Mouse (Mus musculus) heart, adult 2 months (tissue): ENCODE results near the gene Mtus2.

Source experiments
- CTCF ChIP-seq: fragments of 200-600 bp; IDR thresholded peaks from 2 replicates; pipeline ENCODE4 v1.8.1; 2022; ENCODE audit warnings: antibody characterized with exemption, mild to moderate bottlenecking, moderate library complexity
- POLR2A ChIP-seq: fragments of 200-500 bp; IDR thresholded peaks from 2 replicates; pipeline ENCODE4 v1.6.1; 2011; ENCODE audit warnings: mild to moderate bottlenecking, low read depth, low read length, control low read depth; ENCODE audit not compliant: insufficient read depth

DNA sequence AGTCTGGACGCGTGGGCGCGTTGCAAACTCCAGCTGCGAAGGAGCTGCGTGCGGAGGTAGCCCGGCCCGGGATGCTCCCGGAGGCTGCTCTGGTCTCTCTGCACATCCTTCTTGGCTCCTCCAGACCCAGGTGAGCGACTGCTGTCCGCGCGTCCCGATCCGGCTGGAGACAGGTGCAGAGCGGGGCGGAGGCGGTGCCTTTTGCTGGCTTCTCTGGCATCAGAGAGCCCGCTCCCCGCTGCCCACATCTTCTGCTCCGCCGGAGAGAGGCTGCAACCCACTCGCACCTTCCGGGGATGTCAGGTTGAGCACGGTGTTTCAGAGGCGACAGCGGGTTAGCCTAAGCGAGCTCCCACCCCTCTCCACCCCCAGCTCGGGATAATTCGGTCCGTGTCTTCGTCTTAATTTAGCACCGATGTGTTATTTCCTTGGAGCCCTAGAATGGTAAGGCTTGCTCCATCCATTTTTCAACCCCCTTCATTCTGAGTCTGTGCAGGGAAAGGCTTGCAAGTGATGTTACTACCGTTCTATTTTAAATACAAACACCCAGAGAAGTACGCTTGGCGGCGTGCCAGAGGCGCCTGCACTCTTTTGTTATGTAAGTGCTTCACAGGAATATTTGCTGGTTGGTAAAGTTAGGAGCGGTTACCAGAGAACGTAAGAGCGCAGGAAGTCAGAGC lies 612 bp downstream of the Mtus2 start:
- TF ChIP-seq CTCF: no peak
- TF ChIP-seq POLR2A: no peak
